Mouse (Mus musculus): ENCODE measurements around the gene Fos.

DNA sequence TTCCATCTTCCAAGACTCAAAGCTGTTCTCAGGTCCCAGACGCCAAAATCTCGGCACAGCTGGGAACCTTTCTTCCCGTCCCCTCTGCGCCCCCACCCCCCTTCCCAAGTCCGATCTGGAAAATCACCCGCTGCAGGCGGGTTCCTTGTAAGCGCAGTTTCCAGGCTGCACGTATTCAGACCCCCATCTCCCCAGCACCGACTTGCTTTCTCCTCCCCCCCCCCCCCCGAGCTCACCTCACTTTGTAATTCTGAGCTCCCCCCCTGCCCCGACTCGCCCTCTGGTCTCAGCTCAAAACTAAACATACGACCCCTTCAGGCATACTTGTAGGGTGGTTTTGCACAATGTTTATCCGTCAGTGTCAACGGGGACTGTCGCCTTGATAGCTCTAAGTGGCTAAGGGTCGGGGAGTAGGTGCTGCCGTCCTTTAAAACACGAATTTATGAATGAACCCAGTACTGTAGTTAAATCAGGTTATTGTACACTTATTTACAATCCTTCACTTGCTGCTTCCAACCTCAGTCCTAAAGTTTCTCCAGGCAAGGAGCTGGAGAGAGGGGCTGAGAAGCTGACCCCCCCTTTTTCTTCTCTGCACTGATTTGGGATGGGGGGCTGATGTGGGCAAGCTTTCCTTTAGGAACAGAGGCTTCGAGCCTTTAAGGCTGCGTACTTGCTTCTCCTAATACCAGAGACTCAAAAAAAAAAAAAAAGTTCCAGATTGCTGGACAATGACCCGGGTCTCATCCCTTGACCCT is 857 bp upstream of the Fos start:
- TF ChIP-seq CTCF (IDR thresholded peaks at IDR 0.05; ENCODE audit: borderline replicate concordance, control insufficient read depth, extremely low read depth, insufficient read depth, low read length, poor library complexity) (no peak), POLR2A (IDR thresholded peaks at IDR 0.05; ENCODE audit: control insufficient read depth, extremely low read depth, insufficient read depth, low read length, poor library complexity) (no peak)
